Mouse (Mus musculus): ENCODE data around the gene Peak1. TPM values are rescaled to one million over a fixed set of nuclear protein-coding genes. Genes with fewer than 3 reads are reported as not detected.

Peak1 gene
- polyA plus RNA-seq, 1 experiment from 2014 or later = 19.2 TPM

DNA sequence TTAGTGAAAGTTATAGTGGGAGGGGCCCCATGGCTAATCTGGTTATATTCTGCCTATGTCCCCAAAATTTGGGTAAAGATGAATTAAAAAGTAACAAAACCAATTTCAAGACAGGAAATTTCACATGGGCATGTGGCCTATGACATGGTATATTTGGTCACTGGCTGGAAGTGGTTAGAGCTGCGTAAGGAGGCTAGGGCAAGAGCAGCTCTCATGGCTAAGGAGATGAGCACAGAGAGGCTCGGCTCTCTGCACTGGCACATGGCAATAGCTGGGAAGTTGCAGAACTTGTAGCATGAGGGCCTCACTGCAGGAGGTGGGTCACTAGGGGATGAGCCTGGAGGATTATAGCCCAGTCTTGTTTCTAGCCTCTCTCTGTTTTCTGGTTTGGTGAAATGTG, 199.0 kb downstream of the Peak1 start:
- no peak for ATAC-seq
- no peak overlapping the region for H3K4me3 ChIP-seq (ENCODE audit: low read depth, low read length)
- 85% methylated on average over 2 of the region's 2 CpGs for WGBS
- no peak overlapping the region for H3K4me2 ChIP-seq (replicated peaks; ENCODE audit: low read depth, low read length)
- H3K9me3 ChIP-seq (ENCODE audit: low read length) = no peaks in the 10 kb centered on the region
- TF ChIP-seq EP300 (IDR thresholded peaks at IDR 0.05) = no peak
- TF ChIP-seq CTCF (IDR thresholded peaks at IDR 0.05) = no peak
- no peak overlapping the region for H3K27ac ChIP-seq (ENCODE audit: low read length)
- H3K36me3 ChIP-seq (ENCODE audit: insufficient read depth, low read length) = no peaks in the 10 kb centered on the region
- H3K4me1 ChIP-seq (ENCODE audit: insufficient read depth, low read depth, low read length) = no peaks in the 10 kb centered on the region
- no peaks in the 10 kb centered on the region for H3K27me3 ChIP-seq (replicated peaks; ENCODE audit: insufficient read depth, low read length)
- H3K9ac ChIP-seq (replicated peaks; ENCODE audit: low read depth) = no peak overlapping the region
- no peak for DNase-seq (ENCODE audit: low spot score)

DNA sequence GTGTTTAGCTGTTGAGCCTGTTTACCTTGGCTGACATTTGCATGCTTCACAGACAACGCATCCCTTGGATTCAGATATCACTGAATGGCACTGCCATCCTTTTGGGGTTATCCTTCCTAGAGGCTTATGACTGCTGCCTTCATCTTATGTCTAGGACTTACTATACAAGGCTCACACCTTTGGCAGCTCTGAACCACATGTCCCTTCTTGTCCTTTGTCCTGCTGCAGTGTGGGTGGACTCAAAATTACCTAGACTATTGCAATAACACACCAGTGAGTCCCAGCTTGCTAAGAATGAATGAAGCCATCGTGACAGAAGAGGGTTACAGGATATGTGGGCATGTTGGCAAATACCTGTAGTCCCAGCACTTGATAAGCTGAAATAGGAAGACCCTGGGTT, 199.8 kb downstream of the Peak1 start:
- H3K4me3 ChIP-seq (ENCODE audit: low read depth, low read length) = no peak overlapping the region
- no peaks in the 10 kb centered on the region for H3K36me3 ChIP-seq (ENCODE audit: insufficient read depth, low read length)
- TF ChIP-seq CTCF (IDR thresholded peaks at IDR 0.05) = no peak
- H3K9ac ChIP-seq (replicated peaks; ENCODE audit: low read depth) = no peak overlapping the region
- no peaks in the 10 kb centered on the region for H3K9me3 ChIP-seq (ENCODE audit: low read length)
- DNase-seq (ENCODE audit: low spot score) (no peak), ATAC-seq (no peak)
- 82% methylated on average over 2 of the region's 2 CpGs for WGBS
- no peaks in the 10 kb centered on the region for H3K4me1 ChIP-seq (ENCODE audit: insufficient read depth, low read depth, low read length)
- no peak overlapping the region for H3K27ac ChIP-seq (ENCODE audit: low read length)
- H3K27me3 ChIP-seq (replicated peaks; ENCODE audit: insufficient read depth, low read length) = no peaks in the 10 kb centered on the region
- H3K4me2 ChIP-seq (replicated peaks; ENCODE audit: low read depth, low read length) = no peak overlapping the region

DNA sequence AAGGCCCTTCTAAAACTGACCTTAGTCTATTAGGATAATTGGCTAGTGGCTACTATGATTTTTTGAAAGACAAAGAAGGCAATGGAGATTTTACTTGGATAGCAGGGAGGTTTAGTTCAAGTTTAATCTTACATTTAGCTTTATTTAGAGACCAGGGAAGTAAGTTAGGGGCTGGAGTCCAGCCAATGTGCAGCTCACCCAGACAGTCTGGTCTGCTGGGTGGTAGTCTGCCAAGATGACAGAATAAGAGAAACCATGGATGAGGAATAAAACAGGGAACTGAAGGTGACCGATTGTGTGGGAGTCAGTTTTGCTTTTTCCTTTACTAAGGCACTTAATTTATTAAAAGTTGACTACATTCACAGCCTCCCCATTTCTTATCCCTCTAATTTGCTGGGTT, 200.5 kb downstream of the Peak1 start:
- no peak overlapping the region for H3K4me2 ChIP-seq (replicated peaks; ENCODE audit: low read depth, low read length)

DNA sequence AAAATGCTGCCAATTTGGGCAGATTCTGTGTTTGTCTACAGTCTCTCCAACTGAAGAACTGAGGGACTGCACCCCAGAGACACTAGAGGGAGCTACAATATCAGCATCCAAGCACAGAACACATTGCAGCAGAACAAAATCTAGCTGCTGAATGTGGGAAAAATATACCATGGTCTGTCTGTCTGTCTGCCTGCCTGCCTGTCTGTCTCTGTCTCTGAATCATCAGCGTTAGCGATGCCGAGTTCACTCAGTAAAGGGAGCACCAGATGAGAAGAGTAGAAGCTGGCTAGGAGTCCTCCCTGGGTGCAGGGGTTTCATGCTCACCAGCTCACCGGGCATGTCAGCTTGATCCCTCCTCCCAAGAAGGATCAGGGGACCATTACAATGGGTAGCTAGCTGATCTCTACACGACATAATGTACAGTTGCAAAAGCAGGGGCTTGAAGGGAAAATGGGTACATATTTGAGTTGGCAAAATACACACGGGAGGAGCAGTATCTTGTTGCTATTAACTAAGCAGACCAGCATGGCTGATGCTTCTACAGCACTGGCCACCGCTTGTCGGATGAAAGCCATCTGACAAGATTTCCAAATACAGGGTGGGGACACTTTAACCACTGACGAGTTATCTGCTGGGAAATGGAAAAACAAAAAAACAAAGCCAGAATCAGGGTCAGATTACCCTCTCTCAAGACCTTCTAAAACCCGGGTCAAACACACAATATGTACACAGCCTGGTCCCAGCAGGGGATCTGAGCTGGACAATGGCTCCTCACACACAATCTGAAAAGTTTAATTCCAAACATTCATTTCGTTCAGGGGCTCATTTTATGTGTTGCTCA, 204.2 kb downstream of the Peak1 start:
- Histone ChIP-seq H3K4me1 (ENCODE audit: insufficient read depth, low read depth, low read length) (no peaks in the 10 kb centered on the region), H3K4me2 (replicated peaks; ENCODE audit: low read depth, low read length) (no peak overlapping the region), H3K9me3 (ENCODE audit: low read length) (no peaks in the 10 kb centered on the region), H3K27ac (ENCODE audit: low read length) (no peak overlapping the region; the same call in 1 of the 2 replicates), H3K9ac (replicated peaks; ENCODE audit: low read depth) (no peak overlapping the region), H3K27me3 (replicated peaks; ENCODE audit: insufficient read depth, low read length) (no peaks in the 10 kb centered on the region), H3K36me3 (ENCODE audit: insufficient read depth, low read length) (no peaks in the 10 kb centered on the region), H3K4me3 (ENCODE audit: low read depth, low read length) (no peak overlapping the region)
- DNase-seq (ENCODE audit: low spot score) = peak; percentile 78
- peak; percentile 60 for ATAC-seq
- TF ChIP-seq EP300 (IDR thresholded peaks at IDR 0.05) = no peak
- peak; percentile 87 for TF ChIP-seq CTCF (IDR thresholded peaks at IDR 0.05)
- 31% methylated on average over 11 of the region's 11 CpGs for WGBS

More for the DNA sequence above, 200.5 kb downstream of the Peak1 start:
- no peak for DNase-seq (ENCODE audit: low spot score)
- H3K36me3 ChIP-seq (ENCODE audit: insufficient read depth, low read length) = no peaks in the 10 kb centered on the region
- no peaks in the 10 kb centered on the region for H3K4me1 ChIP-seq (ENCODE audit: insufficient read depth, low read depth, low read length)
- no peak overlapping the region for H3K9ac ChIP-seq (replicated peaks; ENCODE audit: low read depth)
- ATAC-seq = no peak
- no peak overlapping the region for H3K4me3 ChIP-seq (ENCODE audit: low read depth, low read length)
- no peaks in the 10 kb centered on the region for H3K27me3 ChIP-seq (replicated peaks; ENCODE audit: insufficient read depth, low read length)
- 78% methylated on average over 1 of the region's 1 CpGs for WGBS
- no peak overlapping the region for H3K27ac ChIP-seq (ENCODE audit: low read length)
- H3K9me3 ChIP-seq (ENCODE audit: low read length) = no peaks in the 10 kb centered on the region
- TF ChIP-seq EP300 (IDR thresholded peaks at IDR 0.05) (no peak), CTCF (IDR thresholded peaks at IDR 0.05) (no peak)

DNA sequence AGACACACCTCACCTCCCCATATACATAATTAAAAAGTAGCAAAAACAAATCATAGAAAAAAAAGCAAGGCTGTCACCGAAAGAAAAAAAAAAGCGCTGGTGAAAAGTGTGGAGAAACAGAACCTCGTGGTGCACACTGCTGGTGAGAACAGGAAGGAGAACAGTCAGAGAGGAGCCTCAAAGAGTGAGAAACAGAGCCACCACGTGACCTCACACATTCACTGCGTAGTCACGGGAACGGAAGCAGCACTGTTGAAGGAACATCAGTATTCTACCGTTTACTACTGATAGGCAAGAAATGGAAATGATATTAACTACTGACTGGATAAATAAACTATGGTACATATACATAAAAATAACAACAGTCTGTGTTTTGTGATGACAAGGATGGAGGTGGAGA, 209.1 kb downstream of the Peak1 start:
- no peaks in the 10 kb centered on the region for H3K9me3 ChIP-seq (ENCODE audit: low read length)
- TF ChIP-seq EP300 (IDR thresholded peaks at IDR 0.05) (no peak), CTCF (IDR thresholded peaks at IDR 0.05) (no peak)
- no peak overlapping the region for H3K4me3 ChIP-seq (ENCODE audit: low read depth, low read length)
- peaks cover 15% of the 10 kb centered on the region; the same call in 1 of the 2 replicates for H3K36me3 ChIP-seq (ENCODE audit: insufficient read depth, low read length)
- H3K4me2 ChIP-seq (replicated peaks; ENCODE audit: low read depth, low read length) = no peak overlapping the region
- H3K9ac ChIP-seq (replicated peaks; ENCODE audit: low read depth) = no peak overlapping the region
- H3K4me1 ChIP-seq (ENCODE audit: insufficient read depth, low read depth, low read length) = no peaks in the 10 kb centered on the region
- DNase-seq (ENCODE audit: low spot score) (no peak), ATAC-seq (no peak)
- H3K27me3 ChIP-seq (replicated peaks; ENCODE audit: insufficient read depth, low read length) = no peaks in the 10 kb centered on the region
- H3K27ac ChIP-seq (ENCODE audit: low read length) = no peak overlapping the region
- WGBS = 73% methylated on average over 8 of the region's 8 CpGs

DNA sequence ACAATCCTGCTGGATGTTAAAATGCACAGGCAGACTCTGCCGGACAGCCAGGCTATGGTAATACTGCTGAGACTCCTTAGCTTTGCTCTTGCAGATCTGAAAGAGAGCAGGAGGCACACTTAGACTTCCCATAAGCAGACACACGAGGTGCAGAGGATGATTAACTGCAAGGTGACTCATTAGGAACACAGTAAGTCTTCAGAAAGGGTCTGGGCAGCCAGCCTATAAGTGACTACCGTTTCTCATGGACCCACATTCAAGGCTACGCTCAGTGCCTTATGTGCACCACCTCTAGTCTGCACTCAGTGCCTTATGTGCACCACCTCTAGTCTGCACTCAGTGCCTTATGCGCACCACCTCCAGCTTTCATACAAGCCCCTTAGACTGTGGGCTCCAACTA, 210.4 kb downstream of the Peak1 start:
- Histone ChIP-seq H3K9ac (replicated peaks; ENCODE audit: low read depth) (no peak overlapping the region), H3K27me3 (replicated peaks; ENCODE audit: insufficient read depth, low read length) (no peaks in the 10 kb centered on the region), H3K4me2 (replicated peaks; ENCODE audit: low read depth, low read length) (no peak overlapping the region), H3K4me1 (ENCODE audit: insufficient read depth, low read depth, low read length) (no peaks in the 10 kb centered on the region), H3K27ac (ENCODE audit: low read length) (no peak overlapping the region), H3K36me3 (ENCODE audit: insufficient read depth, low read length) (peaks cover 15% of the 10 kb centered on the region; the same call in 1 of the 2 replicates), H3K4me3 (ENCODE audit: low read depth, low read length) (no peak overlapping the region), H3K9me3 (ENCODE audit: low read length) (no peaks in the 10 kb centered on the region)
- WGBS = 77% methylated on average over 5 of the region's 5 CpGs
- TF ChIP-seq EP300 (IDR thresholded peaks at IDR 0.05) = no peak
- TF ChIP-seq CTCF (IDR thresholded peaks at IDR 0.05) = no peak
- no peak for ATAC-seq
- no peak for DNase-seq (ENCODE audit: low spot score)

All from lung, postnatal 0 days (tissue).